Mouse (Mus musculus): ENCODE results near the gene Prkci.

DNA sequence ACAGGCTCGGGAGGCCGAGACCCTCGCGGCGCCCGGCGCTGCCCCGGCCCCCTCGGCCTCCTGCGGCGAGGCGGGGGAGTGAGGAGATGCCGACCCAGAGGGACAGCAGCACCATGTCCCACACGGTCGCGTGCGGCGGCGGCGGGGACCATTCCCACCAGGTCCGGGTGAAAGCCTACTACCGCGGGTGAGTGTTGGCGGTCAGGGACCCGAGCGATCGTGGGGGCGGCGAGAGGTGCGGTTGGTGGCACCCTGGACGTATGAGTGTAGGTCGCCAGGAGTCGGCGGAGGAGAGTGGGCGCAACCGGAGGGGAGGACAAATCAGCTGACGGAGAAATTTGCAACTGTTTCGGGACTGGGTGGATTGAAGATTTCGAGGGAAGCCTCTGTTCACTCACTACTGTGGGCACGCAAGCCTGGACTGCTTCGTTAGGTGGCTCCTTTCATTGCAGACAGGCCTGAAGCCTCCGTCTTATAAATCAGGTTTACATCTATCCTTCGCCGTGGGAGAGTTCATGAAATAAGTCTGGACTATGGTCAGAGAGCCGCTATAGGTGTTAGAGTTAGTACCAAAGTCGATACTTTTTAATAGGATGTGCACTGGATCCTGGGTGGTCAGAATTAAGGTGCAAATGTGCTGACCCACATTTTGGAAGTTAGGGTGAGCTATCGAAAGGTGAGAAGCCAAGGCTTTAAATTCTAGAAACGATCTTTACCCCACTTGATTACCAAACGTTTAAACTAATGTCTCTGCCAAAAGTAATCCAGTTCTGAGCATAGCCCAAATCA lies 546 bp downstream of the Prkci start:
- no peak for TF ChIP-seq CTCF (IDR thresholded peaks at IDR 0.05)
- TF ChIP-seq EP300 (IDR thresholded peaks at IDR 0.05) = no peak

Data from lung, postnatal 0 days (tissue).